Mouse (Mus musculus) intestine, embryonic 14.5 days (tissue): ENCODE data around the gene Trappc2l. TPM values are rescaled to one million over a fixed set of nuclear protein-coding genes. Genes with fewer than 3 reads are reported as not detected.
A peak's percentile ranks its signal among the peaks of the same experiment; 100 is the strongest.

Experiments used
- ATAC-seq: fragments of 200-750 bp; cut with Nextera tagmentation; replicated peaks from 2 replicates; pipeline ENCODE4 v1.8.0; 2017; ENCODE audit warnings: low read depth, moderate number of reproducible peaks, moderate TSS enrichment, moderate library complexity; ENCODE audit not compliant: low FRiP score, low TSS enrichment
- DNase-seq: peaks from one replicate; pipeline ENCODE4 v3.0.0-alpha.2; 2018; ENCODE audit warnings: low spot score
- H3K27ac ChIP-seq: fragments of 300-500 bp; sonication (generic); 2 replicates; pipeline ENCODE4 v1.5.1; 2014; ENCODE audit warnings: low read depth, mild to moderate bottlenecking, control low read depth
- H3K27me3 ChIP-seq: fragments of 300-500 bp; sonication (generic); replicated peaks from 2 replicates; pipeline ENCODE4 v1.6.1; 2014; ENCODE audit warnings: low read length, control low read depth; ENCODE audit not compliant: control insufficient read depth, insufficient read depth
- H3K36me3 ChIP-seq: fragments of 300-500 bp; sonication (generic); 2 replicates; pipeline ENCODE4 v1.6.1; 2014; ENCODE audit warnings: low read length, control low read depth; ENCODE audit not compliant: control insufficient read depth, insufficient read depth
- H3K4me1 ChIP-seq: fragments of 300-500 bp; sonication (generic); replicated peaks from 2 replicates; pipeline ENCODE4 v1.6.1; 2014; ENCODE audit warnings: low read length, control low read depth, mixed read lengths; ENCODE audit not compliant: control insufficient read depth, insufficient read depth
- H3K4me2 ChIP-seq: fragments of 300-500 bp; sonication (generic); 2 replicates; pipeline ENCODE4 v1.6.1; 2014; ENCODE audit warnings: low read length
- H3K4me3 ChIP-seq: fragments of 300-500 bp; sonication (generic); 2 replicates; pipeline ENCODE4 v1.5.1; 2014; ENCODE audit warnings: low read depth, low read length, control low read depth, mixed read lengths
- H3K9ac ChIP-seq: fragments of 300-500 bp; sonication (generic); 2 replicates; pipeline ENCODE4 v1.6.1; 2014; ENCODE audit warnings: mild to moderate bottlenecking, low read length
- H3K9me3 ChIP-seq: fragments of 300-500 bp; sonication (generic); 2 replicates; pipeline ENCODE4 v1.6.1; 2016; ENCODE audit warnings: low read length, control low read depth; ENCODE audit not compliant: control insufficient read depth
- WGBS: fragments of 180-500 bp; shearing (Covaris S2); extraction: QIAGEN DNeasy Blood & Tissue Kit; methylation state at CpG from one replicate; pipeline ENCODE4 v1.1.7; 2014; 5-methylcytosine and 5-hydroxymethylcytosine counted together
- polyA plus RNA-seq: library from polyadenylated mRNA; unstranded; fragments of >200 nt; fragmentation: Nextera tagmentation; extraction: Ambion mirVana; gene quantifications from 2 replicates; pipeline ENCODE4 v1.2.1, GENCODE M21; 2014

Trappc2l gene
- polyA plus RNA-seq, 1 experiment from 2014 or later, result 67.3 TPM

DNA sequence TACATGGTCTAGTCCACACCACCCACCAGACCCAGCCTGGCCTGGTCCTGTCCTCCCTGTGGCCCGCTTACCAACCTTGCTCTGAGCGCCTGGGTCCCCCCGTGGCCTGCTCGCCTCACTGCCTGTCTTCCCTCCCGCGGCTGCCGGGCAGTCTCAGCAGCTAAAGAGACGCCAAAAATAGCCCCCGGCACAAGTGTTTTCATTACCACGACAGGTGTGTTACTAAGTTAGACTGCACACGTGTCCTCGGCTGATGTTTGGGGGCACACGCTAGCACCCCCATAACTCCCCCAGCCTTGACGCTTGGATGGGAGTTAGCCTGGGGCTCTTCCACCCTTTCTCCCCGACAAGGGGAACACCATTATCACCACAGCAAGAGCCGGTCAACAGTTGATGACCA lies 34.9 kb downstream of the Trappc2l start:
- 88% methylated on average over 16 of the region's 16 CpGs for WGBS
- no peaks in the 10 kb centered on the region for H3K9me3 ChIP-seq
- no peak overlapping the region for H3K4me3 ChIP-seq
- no peaks in the 10 kb centered on the region for H3K27me3 ChIP-seq
- no peak overlapping the region for H3K4me2 ChIP-seq
- no peak for DNase-seq
- no peak overlapping the region for H3K27ac ChIP-seq
- ATAC-seq, result no peak
- H3K36me3 ChIP-seq, result no peaks in the 10 kb centered on the region
- peaks cover 11% of the 10 kb centered on the region for H3K4me1 ChIP-seq
- H3K9ac ChIP-seq, result no peak overlapping the region

DNA sequence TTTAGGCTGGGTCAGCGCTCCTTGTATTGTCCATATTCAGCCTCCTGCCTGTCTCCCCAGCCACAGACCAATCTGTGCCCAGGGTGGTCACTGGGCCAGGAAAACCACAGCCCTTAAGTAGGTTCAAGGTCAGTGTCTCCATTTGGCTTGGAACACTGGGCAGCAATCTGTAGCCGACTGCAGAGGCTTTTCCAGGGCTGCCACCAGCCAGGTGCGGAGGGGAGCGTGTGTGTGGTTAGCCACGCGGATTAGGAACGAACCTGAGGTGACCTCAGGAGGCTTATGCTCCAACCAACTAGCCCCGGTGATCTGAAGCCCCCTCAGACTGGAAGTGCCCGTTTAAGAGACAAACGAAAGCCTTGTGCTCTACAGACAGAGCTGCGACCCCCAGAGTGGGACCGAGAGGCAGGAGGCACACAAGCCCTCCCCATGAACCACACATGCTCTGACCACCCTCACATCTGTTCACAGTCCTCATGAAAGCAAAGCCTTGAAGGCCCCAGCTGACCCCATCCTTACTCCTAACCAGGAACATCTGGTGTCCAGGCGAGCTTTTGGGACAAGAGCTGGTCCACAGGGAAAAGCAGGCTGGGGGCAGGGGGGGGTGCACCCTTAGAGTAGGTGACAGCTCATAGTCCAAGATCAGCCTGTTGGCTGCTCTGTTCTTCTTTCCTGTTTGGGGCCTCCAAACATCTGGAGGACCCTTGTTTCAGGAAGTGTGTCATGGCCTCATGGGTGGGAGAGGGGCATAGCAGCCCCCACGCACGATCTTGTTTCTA lies 36.9 kb downstream of the Trappc2l start:
- Histone ChIP-seq H3K4me1 (peaks cover 17% of the 10 kb centered on the region), H3K9me3 (no peaks in the 10 kb centered on the region), H3K9ac (no peak overlapping the region), H3K27me3 (no peaks in the 10 kb centered on the region), H3K4me3 (no peak overlapping the region), H3K27ac (no peak overlapping the region), H3K4me2 (no peak overlapping the region), H3K36me3 (no peaks in the 10 kb centered on the region)
- WGBS, result 64% methylated on average over 15 of the region's 15 CpGs
- DNase-seq, result no peak
- ATAC-seq, result no peak

DNA sequence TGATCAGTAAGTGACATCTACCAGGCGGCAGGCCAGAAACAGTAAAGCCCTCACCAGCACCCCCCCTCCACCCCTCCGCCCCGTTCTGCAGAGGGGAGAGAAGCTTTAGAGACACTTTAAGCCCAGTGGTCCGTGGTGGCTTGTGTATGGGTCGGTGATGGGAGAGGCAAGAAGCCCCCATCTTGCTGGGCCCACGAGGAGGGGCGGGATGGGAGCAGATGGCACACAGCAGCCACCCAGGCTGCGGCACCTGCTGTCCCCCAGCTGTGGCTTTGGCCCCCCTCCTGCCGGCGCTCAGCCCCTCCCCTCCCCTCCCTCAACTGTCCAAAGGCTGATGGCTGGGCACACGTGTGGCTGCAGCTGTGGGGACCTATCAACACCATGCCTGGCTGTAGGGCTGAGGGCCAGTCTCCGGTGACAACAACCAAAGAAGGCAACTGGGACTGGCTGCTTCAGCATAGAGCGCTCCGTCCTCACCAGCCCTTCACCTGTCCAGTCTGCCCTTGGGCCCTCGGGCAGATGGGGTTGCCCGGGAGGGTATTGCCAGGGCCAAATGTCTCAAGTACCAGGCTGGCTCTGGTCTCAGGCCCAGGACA lies 40.0 kb downstream of the Trappc2l start:
- DNase-seq, result no peak
- H3K9me3 ChIP-seq, result no peaks in the 10 kb centered on the region
- no peak for ATAC-seq
- no peaks in the 10 kb centered on the region for H3K27me3 ChIP-seq
- H3K9ac ChIP-seq, result no peak overlapping the region
- 84% methylated on average over 16 of the region's 16 CpGs for WGBS
- H3K4me2 ChIP-seq, result no peak overlapping the region
- no peak overlapping the region for H3K27ac ChIP-seq
- no peak overlapping the region for H3K4me3 ChIP-seq
- peaks cover 28% of the 10 kb centered on the region for H3K4me1 ChIP-seq
- no peaks in the 10 kb centered on the region for H3K36me3 ChIP-seq

DNA sequence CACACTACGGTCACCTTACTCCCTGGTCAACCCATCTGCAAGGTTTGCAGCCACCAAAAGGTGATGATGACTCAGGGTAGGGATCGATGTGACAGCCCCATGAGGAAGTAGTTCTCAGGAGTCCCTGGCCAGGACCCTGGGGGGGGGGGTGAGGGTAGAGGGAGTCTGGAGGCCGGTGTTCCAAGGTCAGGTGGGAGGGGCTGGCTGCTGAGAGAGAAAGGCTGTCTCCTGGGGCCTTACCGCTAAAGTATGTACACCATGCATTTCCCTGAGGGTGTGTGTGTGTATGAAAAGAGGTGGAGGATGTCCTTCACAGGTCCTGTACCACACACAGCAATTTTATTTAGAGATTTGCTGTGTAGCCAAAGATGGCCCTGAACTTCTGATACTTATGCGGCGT lies 41.2 kb downstream of the Trappc2l start:
- peaks cover 28% of the 10 kb centered on the region for H3K4me1 ChIP-seq
- DNase-seq (no peak), ATAC-seq (peak; percentile 72)
- H3K27ac ChIP-seq, result no peak overlapping the region
- no peak overlapping the region for H3K4me3 ChIP-seq
- no peaks in the 10 kb centered on the region for H3K27me3 ChIP-seq
- H3K4me2 ChIP-seq, result no peak overlapping the region
- H3K9ac ChIP-seq, result no peak overlapping the region
- 56% methylated on average over 6 of the region's 6 CpGs for WGBS
- no peaks in the 10 kb centered on the region for H3K36me3 ChIP-seq
- H3K9me3 ChIP-seq, result no peaks in the 10 kb centered on the region

DNA sequence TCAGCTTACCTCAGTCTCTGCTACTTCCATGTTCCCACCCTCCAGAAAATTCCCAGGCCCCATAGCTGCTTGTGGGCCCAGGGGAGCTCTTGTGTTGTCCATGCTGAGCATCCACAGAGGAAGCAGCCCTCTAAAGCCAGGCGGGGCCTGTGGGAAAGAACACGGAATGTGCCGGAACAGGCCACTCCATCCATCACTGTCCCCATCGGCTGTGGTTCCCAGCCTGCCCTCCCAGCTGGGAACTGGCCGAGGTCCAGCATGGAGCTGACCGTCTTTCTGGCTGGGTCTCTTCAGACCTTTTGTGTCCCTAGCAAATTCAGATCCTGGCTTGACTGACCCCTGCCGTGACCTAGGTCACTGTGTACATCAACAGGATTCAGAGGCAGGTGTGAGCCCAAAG lies 43.3 kb downstream of the Trappc2l start:
- Histone ChIP-seq H3K9me3 (no peaks in the 10 kb centered on the region), H3K4me3 (no peak overlapping the region), H3K27me3 (no peaks in the 10 kb centered on the region), H3K36me3 (no peaks in the 10 kb centered on the region), H3K4me2 (no peak overlapping the region), H3K9ac (no peak overlapping the region), H3K27ac (no peak overlapping the region), H3K4me1 (peaks cover 24% of the 10 kb centered on the region)
- no peak for DNase-seq
- 33% methylated on average over 7 of the region's 7 CpGs for WGBS
- no peak; the same call in 1 of the 2 replicates for ATAC-seq

DNA sequence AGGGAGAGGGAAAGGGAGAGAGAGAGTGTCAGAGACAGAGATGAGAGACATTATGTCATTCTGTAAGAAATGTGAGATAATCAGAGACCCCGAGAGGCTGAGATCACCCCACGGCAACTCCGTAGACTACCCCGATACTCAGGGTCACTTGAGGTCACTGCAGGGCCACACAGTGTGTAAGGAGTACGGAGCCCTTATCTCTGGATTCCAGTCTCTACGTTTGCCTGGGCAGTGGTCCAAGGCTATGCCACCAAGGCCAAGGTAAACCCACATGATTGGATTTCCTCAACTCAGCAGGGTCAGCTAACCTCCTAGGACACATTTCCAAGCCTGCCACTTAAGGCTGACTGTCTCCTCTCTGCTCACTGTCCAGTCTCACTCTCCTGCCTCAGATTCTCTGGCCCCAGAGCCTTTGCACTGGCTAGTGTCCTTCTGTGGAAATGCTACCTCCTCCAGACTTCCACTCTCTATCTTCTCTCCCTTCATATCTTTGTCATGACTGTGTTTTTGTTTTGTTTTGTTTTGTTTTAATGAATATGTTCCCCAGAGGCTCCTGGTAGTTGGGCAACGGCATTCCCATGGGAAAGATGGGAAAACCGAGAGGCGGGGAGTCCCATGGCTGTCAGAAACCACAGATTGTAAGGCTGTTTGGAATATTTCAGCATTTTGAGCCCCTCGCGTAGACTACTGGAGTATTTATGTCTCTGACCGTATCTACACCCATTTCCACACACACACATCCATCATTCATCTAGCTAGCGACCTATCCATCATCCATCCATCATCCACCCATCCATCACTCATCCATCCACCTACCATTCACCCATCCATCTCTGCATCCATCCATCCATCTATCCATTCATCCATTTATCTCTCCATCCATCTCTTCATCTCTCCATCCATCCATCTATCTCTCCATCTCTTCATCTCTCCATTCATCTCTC lies 44.9 kb downstream of the Trappc2l start:
- Histone ChIP-seq H3K27me3 (no peaks in the 10 kb centered on the region), H3K27ac (no peak overlapping the region), H3K4me1 (peaks cover 32% of the 10 kb centered on the region), H3K4me2 (no peak overlapping the region), H3K9me3 (no peaks in the 10 kb centered on the region), H3K36me3 (no peaks in the 10 kb centered on the region), H3K4me3 (no peak overlapping the region), H3K9ac (no peak overlapping the region)
- ATAC-seq (no peak), DNase-seq (no peak)
- WGBS, result 75% methylated on average over 13 of the region's 13 CpGs

DNA sequence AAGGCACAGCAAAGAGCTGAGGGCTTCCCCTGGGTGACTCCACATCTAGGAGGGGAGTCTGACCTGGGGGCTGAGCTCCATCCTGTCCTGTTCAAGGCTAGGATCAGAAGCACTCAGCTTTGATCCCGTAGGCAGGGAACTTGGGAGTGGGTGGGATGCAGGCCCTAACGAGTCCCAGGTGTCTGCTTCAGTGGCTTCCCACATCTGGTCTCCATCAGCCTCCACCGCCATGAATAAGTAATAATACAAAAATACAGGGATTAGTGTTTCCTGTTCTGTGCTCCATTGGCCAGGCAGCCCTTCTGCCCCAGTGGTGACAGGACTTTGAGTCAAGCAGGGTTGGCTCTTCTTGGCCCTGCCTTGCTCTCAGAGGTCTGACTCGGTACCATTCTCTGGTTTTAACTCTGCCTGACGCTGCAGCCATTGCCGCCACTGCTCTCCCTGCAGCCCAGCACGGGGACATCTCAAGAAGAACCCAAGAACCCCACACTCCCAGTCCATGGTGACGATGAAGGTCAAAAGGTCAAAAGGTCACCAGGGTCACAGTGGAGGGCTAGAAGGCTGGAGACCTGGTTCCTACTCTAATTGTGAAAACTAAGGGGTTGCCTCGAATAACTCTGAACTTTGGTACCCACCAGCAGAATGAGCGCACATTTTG lies 46.8 kb downstream of the Trappc2l start:
- peaks cover 28% of the 10 kb centered on the region for H3K4me1 ChIP-seq

DNA sequence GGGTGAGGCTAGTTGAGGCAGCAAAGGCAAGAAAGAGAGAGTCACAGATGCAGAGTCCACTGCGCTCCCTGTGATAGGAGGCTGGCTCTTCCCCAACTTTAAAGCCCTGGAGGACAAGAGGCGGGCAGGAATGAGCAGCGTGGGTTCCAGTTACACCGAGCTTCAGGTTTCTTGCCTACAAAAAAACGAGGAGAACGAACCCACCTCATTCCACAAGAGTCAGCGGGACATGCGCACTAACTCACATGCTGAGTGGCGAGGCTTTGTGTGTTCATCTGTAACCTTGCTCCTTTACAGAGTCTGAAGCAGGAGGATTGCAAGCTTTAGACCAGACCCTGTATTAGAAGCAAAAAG lies 47.3 kb downstream of the Trappc2l start:
- H3K4me2 ChIP-seq, result no peak overlapping the region
- 60% methylated on average over 9 of the region's 9 CpGs for WGBS
- DNase-seq (no peak), ATAC-seq (no peak)
- H3K4me1 ChIP-seq, result peaks cover 32% of the 10 kb centered on the region
- H3K9me3 ChIP-seq, result no peaks in the 10 kb centered on the region
- no peak overlapping the region for H3K9ac ChIP-seq
- H3K27ac ChIP-seq, result no peak overlapping the region
- H3K36me3 ChIP-seq, result no peaks in the 10 kb centered on the region
- H3K4me3 ChIP-seq, result no peak overlapping the region
- no peaks in the 10 kb centered on the region for H3K27me3 ChIP-seq

More for the DNA sequence above, 46.8 kb downstream of the Trappc2l start:
- ATAC-seq (no peak), DNase-seq (no peak)
- Histone ChIP-seq H3K9ac (no peak overlapping the region), H3K9me3 (no peaks in the 10 kb centered on the region), H3K27me3 (no peaks in the 10 kb centered on the region), H3K4me3 (no peak overlapping the region), H3K4me2 (no peak overlapping the region), H3K27ac (no peak overlapping the region), H3K36me3 (no peaks in the 10 kb centered on the region)
- 53% methylated on average over 10 of the region's 10 CpGs for WGBS
